Mouse (Mus musculus) hindbrain, postnatal 0 days (tissue): ENCODE results near the gene Cysrt1. TPM values are rescaled to one million over a fixed set of nuclear protein-coding genes. Genes with fewer than 3 reads are reported as not detected.

Source experiments
- ATAC-seq: fragments of 200-750 bp; cut with Nextera tagmentation; 2 replicates; pipeline ENCODE4 v1.8.0; 2017; ENCODE audit warnings: mild to moderate bottlenecking, moderate TSS enrichment, moderate library complexity
- DNase-seq: peaks from one replicate; pipeline ENCODE4 v3.0.0-alpha.2; 2015; ENCODE audit warnings: low spot score
- H3K27ac ChIP-seq: fragments of 300-500 bp; sonication (generic); 2 replicates; pipeline ENCODE4 v1.5.1; 2014; ENCODE audit warnings: mild to moderate bottlenecking
- H3K27me3 ChIP-seq: fragments of 300-500 bp; sonication (generic); 2 replicates; pipeline ENCODE4 v1.6.1; 2014; ENCODE audit warnings: low read length, mixed read lengths; ENCODE audit not compliant: insufficient read depth
- H3K36me3 ChIP-seq: fragments of 300-500 bp; sonication (generic); 2 replicates; pipeline ENCODE4 v1.6.1; 2014; ENCODE audit warnings: low read length, mixed read lengths; ENCODE audit not compliant: insufficient read depth
- H3K4me1 ChIP-seq: fragments of 300-500 bp; sonication (generic); 2 replicates; pipeline ENCODE4 v1.6.1; 2014; ENCODE audit warnings: antibody characterized with exemption, low read length, mixed read lengths; ENCODE audit not compliant: insufficient read depth
- H3K4me2 ChIP-seq: fragments of 300-500 bp; sonication (generic); 2 replicates; pipeline ENCODE4 v1.6.1; 2014; ENCODE audit warnings: low read depth, mild to moderate bottlenecking, low read length, moderate library complexity, mixed read lengths
- H3K4me3 ChIP-seq: fragments of 300-500 bp; sonication (generic); 2 replicates; pipeline ENCODE4 v1.5.1; 2014; ENCODE audit warnings: low read length
- H3K9ac ChIP-seq: fragments of 300-500 bp; sonication (generic); replicated peaks from 2 replicates; pipeline ENCODE4 v1.6.1; 2014; ENCODE audit warnings: mild to moderate bottlenecking, low read length, moderate library complexity, mixed read lengths
- H3K9me3 ChIP-seq: fragments of 300-500 bp; sonication (generic); 2 replicates; pipeline ENCODE4 v1.6.1; 2016; ENCODE audit warnings: low read length, mixed read lengths
- CTCF ChIP-seq: IDR thresholded peaks from 2 replicates; pipeline ENCODE4 v1.5.1; 2016; ENCODE audit warnings: antibody characterized with exemption, control low read depth, low read depth
- WGBS: fragments of 180-500 bp; shearing (Covaris S2); extraction: QIAGEN DNeasy Blood & Tissue Kit; methylation state at CpG from one replicate; pipeline ENCODE4 v1.1.7; 2014; 5-methylcytosine and 5-hydroxymethylcytosine counted together
- polyA plus RNA-seq: library from polyadenylated mRNA; unstranded; fragments of >200 nt; fragmentation: Nextera tagmentation; extraction: Ambion mirVana; gene quantifications from 2 replicates; pipeline ENCODE4 v1.2.1, GENCODE M21; 2015
- total RNA-seq: library from RNA; depleted of rRNA; stranded (reverse); fragments of >200 nt; gene quantifications from 2 replicates; pipeline ENCODE4 v1.2.3, GENCODE M21; 2014

Cysrt1 gene
- total and polyA plus RNA-seq, 2 experiments from 2014 or later, result 0.24 TPM; not detected in 1

DNA sequence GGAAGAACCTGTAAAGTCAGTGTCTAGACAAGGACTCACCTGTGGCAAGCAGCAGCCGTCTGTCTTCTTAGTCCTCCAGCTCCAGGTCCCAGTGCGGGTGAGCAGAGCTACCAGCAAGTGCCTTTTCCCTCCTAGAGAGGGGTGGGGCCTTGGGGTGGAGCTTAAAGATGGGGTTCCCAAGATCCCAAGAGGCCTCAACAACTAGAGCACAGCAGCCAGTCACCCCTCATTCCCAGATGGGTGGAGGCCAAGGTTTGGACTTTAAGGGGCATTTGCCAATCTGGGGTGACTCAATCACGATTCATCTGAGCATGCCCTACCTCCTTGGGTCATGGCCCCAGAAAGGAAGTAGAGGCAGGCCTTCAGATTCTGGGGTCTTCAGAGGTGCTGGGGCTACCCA is 2.5 kb downstream of the Cysrt1 start:
- ATAC-seq (no peak), DNase-seq (no peak)
- WGBS, result 88% methylated on average over 3 of the region's 3 CpGs
- Histone ChIP-seq H3K9me3 (no peaks in the 10 kb centered on the region), H3K4me3 (no peak overlapping the region), H3K9ac (no peak overlapping the region), H3K4me1 (peaks cover 12% of the 10 kb centered on the region), H3K4me2 (no peak overlapping the region), H3K27me3 (no peaks in the 10 kb centered on the region), H3K36me3 (peaks cover 5% of the 10 kb centered on the region; the same call in 1 of the 2 replicates), H3K27ac (no peak overlapping the region)
- TF ChIP-seq CTCF, result no peak

DNA sequence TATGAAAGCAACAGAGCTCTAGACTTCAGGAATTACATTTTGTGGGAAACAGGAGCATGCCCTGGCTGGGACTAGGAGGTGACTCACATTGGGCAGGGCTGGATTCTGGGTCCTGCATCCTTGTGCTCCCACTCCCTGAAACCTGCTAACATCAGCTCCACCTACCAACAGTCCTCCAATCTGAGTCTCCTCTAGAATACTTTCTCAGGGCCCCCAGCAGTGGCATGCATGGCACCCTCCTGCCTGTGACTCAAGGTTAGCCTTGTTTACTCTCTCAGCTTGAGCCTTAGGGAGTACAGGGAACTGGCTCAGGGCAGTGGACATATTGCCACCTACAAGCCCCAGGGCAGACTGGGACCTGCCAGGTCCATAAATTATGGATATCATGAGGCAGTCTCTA is 4.1 kb downstream of the Cysrt1 start:
- Histone ChIP-seq H3K27ac (no peak overlapping the region), H3K9ac (no peak overlapping the region), H3K9me3 (no peaks in the 10 kb centered on the region), H3K36me3 (no peaks in the 10 kb centered on the region), H3K27me3 (no peaks in the 10 kb centered on the region), H3K4me2 (no peak overlapping the region), H3K4me3 (no peak overlapping the region), H3K4me1 (peaks cover 12% of the 10 kb centered on the region)
- ATAC-seq, result no peak
- no peak for DNase-seq
- TF ChIP-seq CTCF, result no peak

GRCm38 (mm10) chr2:25237522-25237921 is 4.7 kb downstream of the Cysrt1 start:
- Histone ChIP-seq H3K4me3 (no peak overlapping the region), H3K27me3 (no peaks in the 10 kb centered on the region), H3K4me2 (no peak overlapping the region), H3K9ac (no peak overlapping the region), H3K27ac (no peak overlapping the region), H3K4me1 (peaks cover 12% of the 10 kb centered on the region), H3K9me3 (no peaks in the 10 kb centered on the region), H3K36me3 (no peaks in the 10 kb centered on the region)
- ATAC-seq (no peak), DNase-seq (no peak)
- no peak for TF ChIP-seq CTCF
- WGBS, result 72% methylated on average over 4 of the region's 4 CpGs

DNA sequence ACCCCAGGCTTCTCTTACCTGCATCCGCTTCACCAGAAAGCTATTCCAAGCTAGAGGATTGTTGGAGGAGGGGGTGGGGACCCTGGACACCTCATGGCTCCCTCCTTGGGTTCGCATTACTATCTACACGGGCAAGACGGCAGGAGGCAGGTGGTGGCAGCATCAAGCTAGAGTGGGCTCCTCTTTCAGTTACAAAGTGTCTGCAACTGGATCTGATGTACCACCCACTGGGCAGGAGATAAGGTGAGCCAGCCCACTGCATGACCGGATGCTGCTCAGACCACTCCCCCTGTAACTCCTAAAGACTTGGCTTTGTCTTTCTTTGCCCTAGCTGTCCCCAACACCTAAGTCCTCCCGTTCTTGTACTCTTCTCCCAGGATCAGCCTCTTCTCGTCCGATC is 5.6 kb downstream of the Cysrt1 start, which contains the start of gene Rnf224:
Gene Rnf224 (minus strand): TSS at position 174 of the 400 bp plus-strand sequence.
- H3K9ac ChIP-seq, result no peak within 1 kb of the TSS
- ATAC-seq, result no peak
- WGBS, result 36% methylated on average over 8 of the region's 8 CpGs
- no peaks in the 10 kb centered on the region for H3K36me3 ChIP-seq
- H3K9me3 ChIP-seq, result no peaks in the 10 kb centered on the region
- TF ChIP-seq CTCF, result no peak
- DNase-seq, result no peak
- peaks cover 7% of the 10 kb centered on the region for H3K4me1 ChIP-seq
- no peak within 1 kb of the TSS for H3K4me3 ChIP-seq
- H3K27ac ChIP-seq, result no peak within 1 kb of the TSS
- H3K27me3 ChIP-seq, result no peaks in the 10 kb centered on the region
- no peak within 1 kb of the TSS for H3K4me2 ChIP-seq

DNA sequence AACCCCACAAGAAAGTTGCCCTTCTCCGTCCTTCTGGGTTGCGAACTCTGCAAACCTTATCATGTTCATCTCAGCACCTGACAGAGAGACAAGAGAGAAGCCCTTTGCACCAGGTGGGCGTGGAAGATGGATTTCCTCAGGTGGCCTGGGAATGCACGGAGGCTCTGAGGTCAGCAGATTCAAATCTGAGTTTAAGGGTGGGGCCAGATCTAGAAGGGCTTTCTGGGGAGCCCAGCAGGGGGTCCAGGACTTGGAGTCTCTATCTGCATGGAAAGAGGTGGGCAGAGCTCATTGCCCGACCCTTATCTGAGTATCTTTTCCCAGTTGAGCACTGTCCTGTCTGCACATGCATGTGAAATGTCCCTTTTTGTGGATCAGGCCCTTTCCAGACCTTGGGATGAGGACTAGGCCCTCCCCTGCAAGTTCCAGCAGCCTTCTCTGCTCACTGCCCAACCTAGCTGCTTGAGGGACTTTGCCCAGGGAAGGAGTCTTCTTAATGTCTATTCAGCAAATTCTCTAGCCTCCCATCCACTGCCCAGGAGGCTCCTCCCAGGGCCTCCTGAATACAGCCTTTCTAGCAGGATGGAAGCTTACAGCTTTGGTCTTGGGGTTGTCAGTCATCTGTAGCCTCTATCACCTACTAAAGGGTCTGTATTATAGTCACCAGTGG is 7.6 kb downstream of the Cysrt1 start:
- ATAC-seq, result no peak
- H3K27me3 ChIP-seq, result no peaks in the 10 kb centered on the region
- no peak overlapping the region for H3K4me2 ChIP-seq
- TF ChIP-seq CTCF, result no peak
- no peak for DNase-seq
- H3K9me3 ChIP-seq, result no peaks in the 10 kb centered on the region
- no peaks in the 10 kb centered on the region for H3K36me3 ChIP-seq
- H3K9ac ChIP-seq, result no peak overlapping the region
- 84% methylated on average over 5 of the region's 5 CpGs for WGBS
- H3K27ac ChIP-seq, result no peak overlapping the region
- no peak overlapping the region for H3K4me3 ChIP-seq
- no peaks in the 10 kb centered on the region for H3K4me1 ChIP-seq

DNA sequence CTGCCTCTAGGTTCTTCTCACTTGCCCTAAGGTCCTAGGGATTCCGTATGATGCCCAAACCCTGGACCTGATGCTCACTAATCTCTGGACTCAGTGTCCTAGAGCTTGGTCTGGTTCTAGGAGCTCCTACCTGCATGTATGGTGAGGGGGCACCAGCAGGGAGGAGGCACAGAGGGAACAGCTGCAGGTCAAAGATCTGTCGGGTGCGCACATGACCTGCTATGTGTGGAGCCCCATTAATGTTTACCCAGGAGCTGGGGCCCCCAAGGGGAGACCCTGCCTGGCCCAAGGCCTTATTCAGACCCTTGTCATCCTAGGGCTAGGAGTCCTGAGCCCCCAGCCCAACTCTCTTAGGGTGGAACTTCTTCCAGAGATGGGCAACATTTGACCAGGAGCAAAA is 8.2 kb downstream of the Cysrt1 start, which contains the start of gene Slc34a3:
Gene Slc34a3 (minus strand): TSS at position 315 of the 400 bp plus-strand sequence.
- no peak within 1 kb of the TSS for H3K27ac ChIP-seq
- ATAC-seq, result no peak
- no peaks in the 10 kb centered on the region for H3K27me3 ChIP-seq
- WGBS, result 93% methylated on average over 3 of the region's 3 CpGs
- H3K4me1 ChIP-seq, result no peaks in the 10 kb centered on the region
- H3K4me2 ChIP-seq, result no peak within 1 kb of the TSS
- no peaks in the 10 kb centered on the region for H3K9me3 ChIP-seq
- H3K9ac ChIP-seq, result no peak within 1 kb of the TSS
- no peak within 1 kb of the TSS for H3K4me3 ChIP-seq
- no peaks in the 10 kb centered on the region for H3K36me3 ChIP-seq
- TF ChIP-seq CTCF, result no peak
- DNase-seq, result no peak

DNA sequence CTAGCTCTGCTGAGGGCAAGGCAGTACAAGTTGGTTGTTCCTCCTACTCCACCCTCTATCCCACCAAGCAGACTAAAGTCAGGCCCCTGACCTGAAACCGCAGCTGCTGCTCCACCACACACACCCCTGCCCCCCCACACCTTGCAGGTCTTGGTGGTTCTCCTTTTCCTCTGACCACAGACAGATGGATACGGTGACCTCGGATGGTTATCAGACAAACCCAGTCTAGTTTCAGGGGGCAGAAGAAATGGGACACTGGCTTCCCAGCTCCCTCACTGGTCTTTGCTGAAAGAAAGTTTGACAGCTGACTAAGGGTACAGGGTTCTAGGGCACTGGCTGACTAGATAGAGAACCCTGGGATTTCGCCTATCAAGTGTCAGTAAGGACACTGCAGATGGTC is 8.8 kb downstream of the Cysrt1 start:
- ATAC-seq (no peak), DNase-seq (no peak)
- H3K9ac ChIP-seq, result no peak overlapping the region
- peaks cover 4% of the 10 kb centered on the region; the same call in 1 of the 2 replicates for H3K4me1 ChIP-seq
- no peaks in the 10 kb centered on the region for H3K9me3 ChIP-seq
- H3K36me3 ChIP-seq, result no peaks in the 10 kb centered on the region
- no peak for TF ChIP-seq CTCF
- no peak overlapping the region for H3K27ac ChIP-seq
- no peak overlapping the region for H3K4me2 ChIP-seq
- H3K27me3 ChIP-seq, result no peaks in the 10 kb centered on the region
- 86% methylated on average over 4 of the region's 4 CpGs for WGBS
- H3K4me3 ChIP-seq, result no peak overlapping the region
